Mouse (Mus musculus) megakaryocyte-erythroid progenitor cell, adult 5-6 weeks (primary cell): ENCODE data around the gene Znrf1. TPM values are rescaled to one million over a fixed set of nuclear protein-coding genes. Genes with fewer than 3 reads are reported as not detected.

Experiments used
- ATAC-seq: replicated peaks from 2 replicates; pipeline ENCODE4 v1.8.0; 2016; ENCODE audit warnings: mild to moderate bottlenecking, inconsistent platforms; ENCODE audit not compliant: severe bottlenecking, poor library complexity, low FRiP score, low TSS enrichment
- total RNA-seq, 2 experiments: library from RNA; stranded (forward) in 1 of 2; stranded (reverse) in 1 of 2; fragments of 200-1000, 215-1000 nt in 1 of 2; fragments of >200 nt in 1 of 2; fragmentation: Nextera tagmentation in 1 of 2; gene quantifications; 2 replicates each; pipeline ENCODE4 v1.2.3; 2014 to 2017

Gene Znrf1
- total RNA-seq, 2 experiments from 2014 or later = 21.4 to 55.3 TPM

GRCm38 (mm10) chr8:111564093-111564492, 28.2 kb downstream of the Znrf1 start:
- ATAC-seq = no peak

GRCm38 (mm10) chr8:111565784-111566191, 29.9 kb downstream of the Znrf1 start:
- peak; percentile 62 for ATAC-seq

- peak; percentile 10; the same call in 1 of the 2 replicates for ATAC-seq
Measured at GRCm38 (mm10) chr8:111566326-111566725, 30.4 kb downstream of the Znrf1 start.

DNA sequence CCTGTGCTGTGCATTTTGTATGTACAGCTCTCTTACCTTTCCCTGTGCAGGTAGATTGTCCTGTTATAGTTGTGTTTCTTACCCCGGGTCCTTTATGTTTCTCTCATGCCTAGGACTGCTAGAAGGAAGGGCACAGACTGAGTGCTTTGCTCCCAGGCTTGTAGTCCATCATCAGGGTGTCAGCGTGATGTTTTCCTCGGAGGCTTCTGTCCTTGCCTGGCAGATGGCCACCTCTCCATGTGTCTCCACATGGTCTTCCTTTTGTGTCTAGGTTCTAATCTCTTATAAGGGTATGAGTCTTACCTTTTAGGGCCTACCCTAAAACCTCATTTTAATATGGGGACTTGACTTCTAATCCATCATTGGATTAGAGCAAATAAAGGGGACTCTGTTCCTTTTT, 31.7 kb downstream of the Znrf1 start:
- ATAC-seq = no peak

DNA sequence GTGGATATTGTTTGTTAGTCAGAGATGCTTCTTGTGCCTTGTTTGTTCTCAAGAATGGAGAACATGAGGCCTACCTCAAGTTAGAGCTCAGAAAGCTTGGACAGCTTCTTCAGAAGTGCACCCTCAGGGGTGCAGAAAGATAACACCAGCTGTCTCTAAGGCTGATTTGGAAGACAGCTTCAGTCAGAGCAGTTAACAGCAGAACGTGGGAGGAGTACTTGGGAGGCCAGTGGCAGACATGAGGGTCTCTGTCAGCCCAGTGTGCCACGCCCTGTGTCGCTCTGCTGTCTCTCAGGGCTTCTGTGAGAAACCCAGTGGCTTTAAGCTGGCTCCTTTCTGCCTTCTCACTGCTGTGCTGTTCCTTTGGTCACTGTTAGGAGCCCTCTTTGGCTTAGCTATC, 32.1 kb downstream of the Znrf1 start:
- peak; percentile 70 for ATAC-seq

- ATAC-seq = no peak
Measured at GRCm38 (mm10) chr8:111569926-111570325, 34.0 kb downstream of the Znrf1 start.

DNA sequence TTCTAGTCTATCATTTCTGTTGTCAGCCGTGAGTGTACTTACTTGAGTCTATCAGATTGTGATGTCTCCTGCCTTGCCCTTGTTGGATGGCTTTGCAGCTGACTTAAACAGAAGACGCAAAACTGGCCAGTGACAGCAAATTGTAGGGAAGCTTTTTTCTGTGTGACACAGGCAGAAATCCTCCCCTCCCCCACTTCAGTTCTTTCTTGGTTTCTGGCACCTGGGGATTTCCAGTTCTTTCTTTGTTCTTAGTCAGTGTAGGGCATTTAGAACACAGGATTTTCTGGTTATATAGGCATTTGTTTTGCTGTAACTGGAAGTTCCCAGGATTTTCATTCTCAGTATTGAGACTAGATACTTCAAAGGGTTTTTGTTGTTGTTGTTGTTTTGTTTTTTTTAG, 34.5 kb downstream of the Znrf1 start:
- no peak for ATAC-seq

- no peak for ATAC-seq
Measured at GRCm38 (mm10) chr8:111571661-111572060, 35.8 kb downstream of the Znrf1 start.

GRCm38 (mm10) chr8:111572431-111572830, 36.5 kb downstream of the Znrf1 start:
- ATAC-seq = no peak

- peak; percentile 99 for ATAC-seq
Measured at GRCm38 (mm10) chr8:111573583-111573982, 37.7 kb downstream of the Znrf1 start.

GRCm38 (mm10) chr8:111574016-111574415, 38.1 kb downstream of the Znrf1 start:
- ATAC-seq = peak; percentile 32; the same call in 1 of the 2 replicates

- ATAC-seq = no peak
Measured at GRCm38 (mm10) chr8:111575492-111575891, 39.6 kb downstream of the Znrf1 start.

DNA sequence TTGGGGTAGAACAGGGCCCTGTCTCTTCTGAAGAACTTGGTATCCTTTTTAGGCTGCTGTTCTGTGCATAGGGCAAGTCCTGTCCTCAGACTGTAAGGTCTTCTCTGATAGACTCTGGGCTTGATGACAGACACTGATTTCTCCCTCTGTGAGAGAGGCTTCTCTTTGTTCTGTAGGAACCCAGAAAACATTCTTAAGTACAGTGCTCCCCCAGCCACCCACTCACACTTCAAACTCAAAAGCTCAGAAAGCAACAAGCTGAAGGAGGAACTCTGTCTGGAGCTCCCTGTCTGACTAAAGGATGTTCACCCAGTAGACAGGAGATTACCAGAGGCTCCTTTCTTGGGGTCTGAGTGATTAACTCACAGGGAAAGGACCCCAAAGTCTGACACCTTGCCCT, 40.6 kb downstream of the Znrf1 start:
- ATAC-seq = no peak

DNA sequence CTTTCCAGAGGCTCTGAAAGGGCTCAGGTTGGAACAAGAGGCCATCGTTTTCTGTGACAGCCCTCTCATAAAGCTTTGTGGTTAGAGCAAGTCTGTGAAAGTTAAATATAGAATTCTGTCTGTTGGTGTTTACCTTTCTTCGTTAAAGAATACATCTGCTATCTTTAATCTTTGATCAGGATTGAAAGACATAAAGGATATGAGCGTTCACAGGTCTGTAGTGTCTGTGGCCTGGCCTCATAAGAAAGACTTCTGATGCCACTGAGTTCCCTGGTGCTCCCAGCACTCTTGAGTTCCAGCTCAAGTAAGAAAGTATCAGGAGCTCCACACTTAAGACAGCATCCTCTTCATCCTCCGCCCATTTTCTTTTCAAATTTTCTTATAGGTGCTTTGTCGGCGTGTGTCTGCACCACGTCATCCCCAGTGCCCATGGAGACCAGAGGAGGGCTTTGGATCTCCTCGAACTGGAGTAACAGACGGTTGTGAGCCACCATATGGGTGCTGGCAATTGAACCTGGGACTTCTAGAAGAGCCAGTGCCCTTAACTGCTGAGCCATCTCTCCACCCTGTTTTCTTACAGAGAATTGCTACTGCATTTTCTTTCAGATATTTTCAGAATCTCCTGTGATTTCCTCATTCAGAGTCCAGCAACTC, 42.1 kb downstream of the Znrf1 start:
- ATAC-seq = no peak

GRCm38 (mm10) chr8:111579318-111579717, 43.4 kb downstream of the Znrf1 start:
- no peak for ATAC-seq

DNA sequence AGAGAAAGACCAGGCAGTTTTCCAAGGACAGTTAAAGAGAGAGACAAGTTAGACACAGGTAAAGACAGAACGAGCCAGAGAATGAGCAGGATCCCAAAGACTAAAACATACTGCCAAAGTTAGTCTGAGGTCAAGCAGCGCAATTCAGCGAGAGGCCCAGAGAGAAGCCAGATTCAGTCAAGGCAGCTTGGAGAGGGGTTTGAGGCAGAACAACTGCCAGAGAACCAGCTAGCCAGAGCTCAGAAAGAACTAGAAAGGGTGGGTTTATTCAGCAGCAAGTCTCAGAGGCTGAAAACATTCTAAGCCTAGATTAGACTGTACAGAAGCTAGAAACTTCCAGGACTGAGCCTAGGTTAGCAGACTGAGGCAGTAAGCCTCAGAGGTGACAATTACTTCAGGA, 44.4 kb downstream of the Znrf1 start:
- ATAC-seq = no peak

GRCm38 (mm10) chr8:111582386-111582785, 46.5 kb downstream of the Znrf1 start:
- no peak for ATAC-seq

DNA sequence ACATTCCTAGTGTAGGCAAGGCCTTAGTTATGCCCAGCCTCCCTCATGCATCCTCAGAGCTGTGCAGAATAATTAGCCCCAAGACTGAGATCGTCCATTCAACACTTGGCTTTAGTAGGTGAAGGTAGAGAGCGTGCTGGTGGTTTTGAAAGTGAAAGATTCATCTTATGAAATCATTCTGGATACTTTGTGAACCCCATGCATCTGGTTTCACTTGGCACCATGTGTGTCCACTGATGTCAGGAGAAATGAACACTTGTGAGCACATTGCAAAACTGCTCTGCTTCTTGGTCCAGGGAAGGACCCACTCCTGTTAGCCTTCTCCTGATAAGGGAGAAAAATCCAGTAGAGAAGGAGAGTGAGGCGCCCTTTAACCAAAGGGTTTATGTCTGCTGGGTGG, 49.0 kb downstream of the Znrf1 start:
- ATAC-seq = no peak

- peak; percentile 79 for ATAC-seq
Measured at GRCm38 (mm10) chr8:111587545-111588094, 51.7 kb downstream of the Znrf1 start.

DNA sequence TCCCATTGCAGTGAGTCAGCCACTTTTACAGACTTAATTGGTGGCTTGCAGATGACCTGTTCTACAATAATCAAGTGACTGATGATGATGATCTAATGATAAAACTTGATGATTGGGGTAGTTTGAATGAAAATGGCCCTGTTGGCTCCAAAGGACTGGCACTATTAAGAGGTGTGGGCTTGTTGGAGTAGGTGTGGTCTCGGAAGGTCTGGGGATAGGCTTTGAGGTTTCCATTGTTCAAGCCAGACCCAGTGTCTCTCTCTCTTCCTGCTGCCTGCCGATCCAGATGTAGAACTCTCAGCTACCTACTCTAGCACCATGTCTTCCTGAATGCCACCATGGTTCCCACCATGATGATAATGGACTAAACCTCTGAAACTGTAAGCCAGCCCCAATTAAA, 52.4 kb downstream of the Znrf1 start:
- no peak for ATAC-seq

- ATAC-seq = no peak
Measured at GRCm38 (mm10) chr8:111590214-111590613, 54.3 kb downstream of the Znrf1 start.
